Mouse (Mus musculus): ENCODE measurements around the gene Ogdhl. TPM values are rescaled to one million over a fixed set of nuclear protein-coding genes. Genes with fewer than 3 reads are reported as not detected.

Ogdhl gene
- polyA plus RNA-seq, 1 experiment = 0.50 TPM

- no peak for DNase-seq (ENCODE audit: low spot score)
Measured at GRCm38 (mm10) chr14:32380099-32380480, 58.3 kb downstream of the Ogdhl start.

DNA sequence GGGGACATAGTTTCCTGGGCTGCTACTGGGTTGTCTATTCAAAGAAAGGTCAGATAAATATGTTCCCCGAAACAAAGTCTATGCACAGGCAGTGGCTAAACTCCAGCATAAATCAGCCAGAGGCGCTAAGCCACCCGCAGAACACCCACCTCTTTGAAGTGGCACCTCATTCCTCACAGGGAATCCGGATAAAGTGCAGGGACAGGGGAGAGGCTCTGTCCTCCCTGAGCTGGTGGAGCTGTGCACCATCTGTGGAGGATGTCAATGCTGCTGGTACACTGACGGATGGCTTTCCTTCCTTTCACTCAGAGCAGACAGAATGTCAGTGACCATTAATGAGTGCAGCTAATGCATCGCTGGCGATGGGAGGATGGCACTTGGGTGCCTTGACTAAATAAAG, 59.2 kb downstream of the Ogdhl start:
- no peak for DNase-seq (ENCODE audit: low spot score)

DNA sequence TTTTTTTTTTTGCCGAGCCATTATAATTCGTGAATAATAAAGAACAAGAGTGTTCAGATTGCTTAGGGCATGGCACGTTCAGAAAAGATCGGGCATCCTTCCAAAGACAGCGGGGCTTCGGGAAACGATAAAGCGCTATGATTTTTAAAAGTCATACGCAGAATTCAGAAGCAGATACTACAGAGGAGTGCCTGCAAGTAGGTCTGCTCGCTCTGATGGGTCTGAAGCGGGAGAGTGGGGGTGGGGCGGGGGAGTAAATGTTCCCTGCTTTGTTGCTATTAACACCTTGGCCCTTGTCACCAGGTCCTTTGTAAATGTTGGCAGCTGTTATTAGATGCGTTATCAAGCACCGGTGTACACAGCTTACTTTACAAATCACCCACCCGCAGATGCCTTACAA, 59.8 kb downstream of the Ogdhl start:
- DNase-seq (ENCODE audit: low spot score) = no peak

DNA sequence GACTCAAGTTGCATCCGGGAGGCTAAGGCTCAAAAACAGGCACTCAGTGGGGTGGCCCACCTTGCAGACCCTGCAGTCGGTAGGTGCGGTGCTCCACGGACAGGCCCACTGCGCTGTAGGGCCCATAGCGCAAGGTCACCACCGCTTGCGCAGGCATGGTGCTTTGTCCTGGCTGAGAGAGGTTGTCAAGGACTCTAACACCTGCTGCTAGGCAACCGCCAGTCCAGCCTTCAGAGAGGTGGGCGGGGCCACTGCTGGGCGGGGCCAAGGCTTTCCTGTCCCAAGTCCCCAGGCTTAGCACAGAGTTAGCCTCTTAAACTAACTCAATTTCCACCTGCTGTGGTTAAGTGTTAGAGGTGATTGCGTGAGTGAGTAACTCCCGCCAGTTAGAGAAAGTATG, 66.4 kb downstream of the Ogdhl start, which contains the start of gene 1700024G13Rik:
TSS of gene 1700024G13Rik (minus strand) at position 196 of the 400 bp plus-strand sequence.
- DNase-seq (ENCODE audit: low spot score) = no peak

Other genes starting within 250 kb of the Ogdhl start
- 19.9 and 21.9 TPM in 2 replicates for gene Oxnad1, start 236.6 kb upstream of the Ogdhl start, polyA plus RNA-seq (2012; rRNA removed)
- gene Dph3, start 236.3 kb upstream of the Ogdhl start, polyA plus RNA-seq (2012; rRNA removed) = 35.7 and 48.1 TPM in 2 replicates
- not detected in 2 replicates for gene Msmb, start 180.0 kb upstream of the Ogdhl start, polyA plus RNA-seq (2012; rRNA removed)
- gene Ncoa4, start 162.2 kb upstream of the Ogdhl start, polyA plus RNA-seq (2012; rRNA removed) = 77.0 and 77.6 TPM in 2 replicates
- gene Timm23, start 120.1 kb upstream of the Ogdhl start, polyA plus RNA-seq (2012; rRNA removed) = 83.2 and 92.1 TPM in 2 replicates
- gene Parg, start 120.1 kb upstream of the Ogdhl start, polyA plus RNA-seq (2012; rRNA removed) = 11.4 and 14.3 TPM in 2 replicates
- not detected in 2 replicates for gene 1700024G13Rik, start 66.4 kb downstream of the Ogdhl start, polyA plus RNA-seq (2012; rRNA removed)
- gene Slc18a3, start 142.8 kb downstream of the Ogdhl start, polyA plus RNA-seq (2012; rRNA removed) = 0.14 and 0.29 TPM in 2 replicates
- gene Chat, start 144.0 kb downstream of the Ogdhl start, polyA plus RNA-seq (2012; rRNA removed) = 0.07 and 0.08 TPM in 2 replicates
- 7.1 and 7.2 TPM in 2 replicates for gene Ercc6, start 191.5 kb downstream of the Ogdhl start, polyA plus RNA-seq (2012; rRNA removed)

Data from urinary bladder, adult 2 months (tissue).